Mouse (Mus musculus) forebrain, postnatal 0 days (tissue): ENCODE results near the gene Fcgrt. TPM values are rescaled to one million over a fixed set of nuclear protein-coding genes. Genes with fewer than 3 reads are reported as not detected.

Experiments used
- ATAC-seq: fragments of 200-750 bp; cut with Nextera tagmentation; 2 replicates; pipeline ENCODE4 v1.8.0; 2017; ENCODE audit warnings: mild to moderate bottlenecking, moderate library complexity
- DNase-seq: peaks from one replicate; pipeline ENCODE4 v3.0.0-alpha.2; 2015
- H3K27ac ChIP-seq: fragments of 300-500 bp; sonication (generic); 2 replicates; pipeline ENCODE4 v1.5.1; 2014; ENCODE audit warnings: low read depth, mild to moderate bottlenecking, antibody characterized with exemption, low read length, moderate library complexity, mixed read lengths
- H3K27me3 ChIP-seq: fragments of 300-500 bp; sonication (generic); 2 replicates; pipeline ENCODE4 v1.6.1; 2014; ENCODE audit warnings: mild to moderate bottlenecking, low read length, mixed read lengths; ENCODE audit not compliant: insufficient read depth
- H3K36me3 ChIP-seq: fragments of 300-500 bp; sonication (generic); 2 replicates; pipeline ENCODE4 v1.6.1; 2014; ENCODE audit warnings: mild to moderate bottlenecking, moderate library complexity; ENCODE audit not compliant: insufficient read depth
- H3K4me1 ChIP-seq: fragments of 300-500 bp; sonication (generic); 2 replicates; pipeline ENCODE4 v1.6.1; 2014; ENCODE audit warnings: antibody characterized with exemption; ENCODE audit not compliant: insufficient read depth
- H3K4me2 ChIP-seq: fragments of 300-500 bp; sonication (generic); 2 replicates; pipeline ENCODE4 v1.6.1; 2014; ENCODE audit warnings: low read depth, mild to moderate bottlenecking, moderate library complexity
- H3K4me3 ChIP-seq: fragments of 300-500 bp; sonication (generic); 2 replicates; pipeline ENCODE4 v1.5.1; 2014; ENCODE audit warnings: low read depth, low read length, mixed read lengths
- H3K9ac ChIP-seq: fragments of 300-500 bp; sonication (generic); 2 replicates; pipeline ENCODE4 v1.6.1; 2014; ENCODE audit warnings: mild to moderate bottlenecking
- H3K9me3 ChIP-seq: fragments of 300-500 bp; sonication (generic); 2 replicates; pipeline ENCODE4 v1.6.1; 2016; ENCODE audit warnings: low read length
- CTCF ChIP-seq: sonication (generic); IDR thresholded peaks from 2 replicates; pipeline ENCODE4 v1.5.1; 2016; ENCODE audit warnings: antibody characterized with exemption, control low read depth, low read depth
- whole genome bisulfite sequencing: fragments of 180-500 bp; shearing (Covaris S2); extraction: QIAGEN DNeasy Blood & Tissue Kit; methylation state at CpG from one replicate; pipeline ENCODE4 v1.1.7; 2014; 5-methylcytosine and 5-hydroxymethylcytosine counted together
- polyA plus RNA-seq: library from polyadenylated mRNA; unstranded; fragments of >200 nt; fragmentation: Nextera tagmentation; extraction: Ambion mirVana; gene quantifications from 2 replicates; pipeline ENCODE4 v1.2.1, GENCODE M21; 2015
- total RNA-seq: library from RNA; depleted of rRNA; stranded (reverse); fragments of >200 nt; gene quantifications from 2 replicates; pipeline ENCODE4 v1.2.3, GENCODE M21; 2014

The Fcgrt gene
- total and polyA plus RNA-seq, 2 experiments from 2014 or later = 29.4 to 35.1 TPM

DNA sequence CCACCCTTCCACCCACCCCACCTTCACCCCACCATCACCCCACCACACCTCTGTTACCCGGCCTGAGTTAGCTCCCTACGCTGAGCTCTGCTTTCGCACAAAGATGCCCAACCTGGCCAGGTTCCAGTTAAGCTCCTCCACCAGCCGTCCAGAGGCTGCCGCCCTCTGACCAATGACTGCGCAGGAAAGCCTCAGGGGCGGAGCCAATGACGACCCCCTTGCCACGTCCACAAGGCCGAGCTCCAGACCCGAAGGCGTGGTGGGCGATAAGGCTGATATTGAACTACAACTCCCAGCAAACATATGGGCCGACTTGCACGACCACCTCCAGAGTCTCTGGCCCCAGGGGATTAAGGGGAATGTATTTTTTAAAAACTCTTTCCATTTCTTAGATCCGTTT lies 11.6 kb downstream of the Fcgrt start, which contains the start of gene Rcn3:
Gene Rcn3, minus strand, starts transcription at position 174 of the 400 bp plus-strand sequence.
- Histone ChIP-seq H3K36me3 (no peaks in the 10 kb centered on the region), H3K9ac (peak within 1 kb of the TSS; percentile 25; the same call in 1 of the 2 replicates), H3K27ac (no peak within 1 kb of the TSS), H3K4me1 (no peaks in the 10 kb centered on the region), H3K9me3 (no peaks in the 10 kb centered on the region), H3K4me2 (peak within 1 kb of the TSS; percentile 62), H3K4me3 (peak within 1 kb of the TSS; percentile 38), H3K27me3 (no peaks in the 10 kb centered on the region)
- peak; percentile 85 for DNase-seq
- under 1% methylated on average over 16 of the region's 16 CpGs for WGBS
- no peak for TF ChIP-seq CTCF
- ATAC-seq = peak; percentile 95

DNA sequence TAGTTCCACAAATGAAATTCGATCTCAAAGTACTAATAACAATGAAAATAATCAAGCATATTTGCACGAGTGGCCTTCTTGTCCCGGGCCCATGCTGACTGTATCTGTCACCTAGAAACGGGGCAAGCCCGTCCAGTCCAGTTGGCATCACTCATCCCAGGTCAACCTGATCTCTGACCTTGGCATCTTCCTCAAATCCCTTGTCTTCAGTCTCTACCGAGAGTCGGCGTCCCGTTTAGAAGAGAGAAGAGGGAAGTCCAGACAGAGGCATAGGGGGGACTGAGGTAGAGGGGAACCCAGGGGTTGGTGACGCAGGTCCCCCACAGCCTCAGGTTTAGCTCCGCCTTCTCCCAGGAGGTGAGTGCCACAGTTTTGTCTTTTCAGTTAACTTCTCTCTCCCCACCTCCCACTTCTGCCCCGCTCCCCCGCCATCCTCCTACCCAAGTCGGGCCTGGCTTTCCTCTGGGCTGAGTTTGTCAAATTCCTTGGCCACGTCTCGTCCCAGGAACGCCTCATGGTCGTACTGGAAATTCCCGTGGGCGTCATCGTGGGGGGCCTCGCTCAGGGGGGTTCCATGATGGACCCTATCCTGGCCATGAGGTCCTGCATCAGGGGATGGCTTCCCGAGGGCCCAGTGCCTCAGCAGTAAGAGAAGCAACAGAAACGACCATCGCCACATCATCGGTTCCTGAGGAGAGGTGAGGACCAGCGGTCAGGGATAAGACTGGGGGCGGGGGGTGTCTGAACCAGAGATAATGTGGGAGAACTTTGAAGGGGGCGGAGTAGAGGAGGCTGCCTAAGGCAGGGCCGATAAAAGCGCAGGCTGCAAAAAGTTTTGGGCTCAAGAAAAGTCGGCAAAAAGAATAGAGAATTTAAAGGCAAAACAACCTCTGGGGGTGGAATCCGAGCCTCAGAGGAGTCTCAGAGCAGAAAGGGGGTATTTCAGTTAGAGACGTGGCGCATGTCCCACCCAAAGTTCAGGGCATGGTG lies 12.4 kb downstream of the Fcgrt start:
- no peaks in the 10 kb centered on the region for H3K4me1 ChIP-seq
- 0 out of 2 replicates have a peak, but pooled peaks cover 6% of the 10 kb centered on the region for H3K36me3 ChIP-seq
- ATAC-seq (peak; percentile 23), DNase-seq (no peak)
- H3K9ac ChIP-seq = peak overlapping the region; percentile 25; the same call in 1 of the 2 replicates
- H3K9me3 ChIP-seq = no peaks in the 10 kb centered on the region
- H3K27ac ChIP-seq = no peak overlapping the region
- peak overlapping the region; percentile 62 for H3K4me2 ChIP-seq
- no peak for TF ChIP-seq CTCF
- peak overlapping the region; percentile 38 for H3K4me3 ChIP-seq
- H3K27me3 ChIP-seq = no peaks in the 10 kb centered on the region
- WGBS = 15% methylated on average over 35 of the region's 35 CpGs

GRCm38 (mm10) chr7:45090251-45090977 lies 13.2 kb downstream of the Fcgrt start:
- Histone ChIP-seq H3K36me3 (0 out of 2 replicates have a peak, but pooled peaks cover 6% of the 10 kb centered on the region), H3K4me2 (peak overlapping the region; percentile 62; the same call in 1 of the 2 replicates), H3K4me1 (no peaks in the 10 kb centered on the region), H3K27me3 (no peaks in the 10 kb centered on the region), H3K9me3 (no peaks in the 10 kb centered on the region), H3K27ac (no peak overlapping the region), H3K4me3 (no peak overlapping the region), H3K9ac (no peak overlapping the region)
- DNase-seq (no peak), ATAC-seq (no peak)
- no peak for TF ChIP-seq CTCF
- WGBS = 82% methylated on average over 13 of the region's 13 CpGs

DNA sequence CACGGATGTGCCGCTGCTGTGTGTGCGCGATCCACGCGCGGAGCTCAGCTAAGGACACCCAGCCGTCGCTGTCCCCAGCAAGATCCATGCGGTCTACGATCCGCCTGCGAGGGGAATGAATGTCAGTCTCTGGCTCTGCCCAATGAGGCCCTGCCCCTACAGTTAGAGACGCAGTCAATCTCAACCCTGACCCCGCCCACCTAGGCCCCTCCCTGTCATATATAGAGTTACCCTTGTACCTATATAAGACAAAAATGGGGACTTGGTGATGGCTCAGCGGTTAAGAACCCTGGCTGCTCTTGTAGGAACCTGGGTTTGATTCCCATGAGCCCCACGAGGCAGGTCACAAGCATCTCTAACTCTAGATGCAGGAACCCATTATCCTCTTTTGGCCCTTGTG lies 15.1 kb downstream of the Fcgrt start:
- DNase-seq (no peak), ATAC-seq (no peak)
- no peaks in the 10 kb centered on the region for H3K27me3 ChIP-seq
- H3K4me2 ChIP-seq = no peak overlapping the region
- 97% methylated on average over 17 of the region's 17 CpGs for WGBS
- no peaks in the 10 kb centered on the region for H3K9me3 ChIP-seq
- no peak overlapping the region for H3K27ac ChIP-seq
- H3K4me3 ChIP-seq = no peak overlapping the region
- 0 out of 2 replicates have a peak, but pooled peaks cover 12% of the 10 kb centered on the region for H3K36me3 ChIP-seq
- TF ChIP-seq CTCF = no peak
- H3K9ac ChIP-seq = no peak overlapping the region
- no peaks in the 10 kb centered on the region for H3K4me1 ChIP-seq

- Histone ChIP-seq H3K4me1 (no peaks in the 10 kb centered on the region), H3K9me3 (no peaks in the 10 kb centered on the region), H3K9ac (no peak overlapping the region), H3K27me3 (no peaks in the 10 kb centered on the region), H3K27ac (no peak overlapping the region), H3K4me2 (no peak overlapping the region), H3K4me3 (no peak overlapping the region), H3K36me3 (0 out of 2 replicates have a peak, but pooled peaks cover 12% of the 10 kb centered on the region)
- 79% methylated on average over 4 of the region's 4 CpGs for WGBS
- no peak for DNase-seq
- peak; percentile 20; the same call in 1 of the 2 replicates for TF ChIP-seq CTCF
- no peak for ATAC-seq
Measured at GRCm38 (mm10) chr7:45086084-45086483, 17.6 kb downstream of the Fcgrt start.

GRCm38 (mm10) chr7:45083300-45083890 lies 20.3 kb downstream of the Fcgrt start:
- no peak for ATAC-seq
- WGBS = 88% methylated on average over 22 of the region's 22 CpGs
- no peak for TF ChIP-seq CTCF
- Histone ChIP-seq H3K4me3 (no peak overlapping the region), H3K9me3 (no peaks in the 10 kb centered on the region), H3K27me3 (no peaks in the 10 kb centered on the region), H3K36me3 (0 out of 2 replicates have a peak, but pooled peaks cover 12% of the 10 kb centered on the region), H3K4me2 (no peak overlapping the region), H3K9ac (no peak overlapping the region), H3K4me1 (no peaks in the 10 kb centered on the region), H3K27ac (no peak overlapping the region)
- DNase-seq = no peak
